Mouse (Mus musculus) frontal cortex, postnatal 14 days (tissue): ENCODE measurements around the gene Tmbim6.
"Not testable (repeated sequence)": the region's sequence is repeated elsewhere in the genome, so short reads cannot be mapped to it uniquely, and the experiment has no call there.

Experiments used
- DNase-seq, 2 experiments: peaks; one replicate each; pipeline ENCODE4 v3.0.0; 2022; ENCODE audit warnings: low spot score in 2 of 2

The Tmbim6 gene

DNA sequence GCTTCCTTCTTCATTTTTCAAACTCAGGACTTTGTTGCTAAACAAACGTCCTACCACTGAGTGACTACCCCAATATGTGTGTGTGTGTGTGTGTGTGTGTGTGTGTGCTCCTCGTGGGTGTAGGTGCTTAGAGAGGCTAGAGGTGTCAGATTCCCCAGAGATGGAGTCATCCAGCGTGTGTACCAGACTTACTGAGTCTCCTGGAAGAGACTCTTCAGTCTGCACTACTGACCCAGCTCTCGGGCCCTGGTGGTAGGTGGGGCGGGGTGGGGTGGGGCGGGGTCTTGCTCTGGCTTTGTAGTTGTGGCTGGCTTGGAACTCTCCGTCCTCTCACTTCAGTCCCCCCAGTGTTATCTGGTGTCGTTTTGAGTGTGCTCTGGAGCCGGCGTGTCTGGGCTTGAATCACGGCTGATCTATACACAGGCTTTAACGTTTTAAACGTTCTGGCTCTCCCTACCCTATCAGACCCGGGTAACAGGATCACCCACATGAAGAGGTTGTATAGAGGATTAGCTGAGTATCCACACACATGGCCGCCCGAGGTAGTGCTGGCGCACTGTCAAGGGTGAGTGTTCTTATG lies 25.1 kb downstream of the Tmbim6 start:
- no peak for DNase-seq

DNA sequence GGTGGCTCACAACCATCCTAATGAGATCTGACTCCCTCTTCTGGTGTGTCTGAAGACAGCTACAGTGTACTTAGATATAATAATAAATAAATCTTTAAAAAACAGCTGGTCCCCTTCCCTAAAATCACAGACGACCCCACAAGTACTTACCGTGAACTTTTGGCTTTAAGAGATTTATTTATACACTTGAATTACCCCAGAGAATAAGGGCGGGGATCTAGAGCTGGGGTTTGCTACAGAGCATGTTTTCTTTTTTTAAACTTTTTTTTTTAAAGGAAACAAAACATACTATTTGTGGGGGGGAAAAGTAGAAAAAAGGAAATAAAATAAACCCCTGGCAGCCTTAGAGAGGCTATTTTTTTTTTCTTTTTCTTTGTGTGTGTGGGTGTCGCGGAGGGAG lies 27.4 kb downstream of the Tmbim6 start:
- DNase-seq = no peak

- peak in 1 of 2 experiments; percentile 61 for DNase-seq
Observed at GRCm38 (mm10) chr15:99420521-99421014, 27.9 kb downstream of the Tmbim6 start.

- no peak for DNase-seq
Observed at GRCm38 (mm10) chr15:99421152-99421551, 28.5 kb downstream of the Tmbim6 start.

DNA sequence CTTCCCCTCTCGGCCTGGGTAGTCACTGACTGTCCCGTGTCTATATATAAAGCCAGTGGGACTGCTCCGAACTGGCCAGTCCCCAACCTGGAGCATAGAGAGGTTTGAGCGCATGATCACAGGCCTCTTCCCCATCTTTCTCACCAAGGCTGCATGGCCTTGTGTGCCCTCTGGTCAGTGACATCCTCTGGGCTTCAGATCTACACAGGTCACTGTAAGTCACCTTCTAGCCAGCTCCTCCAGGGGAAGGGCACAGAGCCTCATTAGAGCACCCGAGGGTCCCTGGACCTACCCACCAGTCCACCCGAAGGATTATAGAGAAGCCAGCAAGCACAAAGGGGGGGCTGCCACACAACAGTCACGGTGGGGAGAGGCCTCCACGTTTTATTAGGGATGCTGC lies 29.0 kb downstream of the Tmbim6 start:
- DNase-seq = no peak

- DNase-seq = no peak
Observed at GRCm38 (mm10) chr15:99422551-99422950, 29.9 kb downstream of the Tmbim6 start.

DNA sequence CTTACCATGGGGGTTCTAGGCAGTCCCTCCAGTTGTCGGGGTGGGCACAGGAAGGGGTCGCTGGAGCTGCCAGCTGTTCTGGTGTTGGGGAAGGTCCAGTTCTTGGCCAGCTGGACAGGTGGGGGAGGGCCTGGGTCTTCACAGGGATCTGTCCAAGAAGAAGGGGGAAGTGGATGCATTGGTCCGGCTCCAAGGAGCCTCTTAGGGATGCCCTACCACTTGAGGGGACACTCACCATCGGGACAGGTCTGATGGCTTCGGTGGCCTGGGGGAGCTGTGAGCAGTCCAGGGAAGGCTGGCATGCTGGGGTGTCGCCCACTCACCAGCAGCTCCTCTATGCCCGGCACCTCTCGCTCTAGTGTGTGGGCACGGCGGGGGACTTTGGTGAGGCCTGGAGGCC lies 30.4 kb downstream of the Tmbim6 start:
- no peak for DNase-seq

- no peak for DNase-seq
Observed at GRCm38 (mm10) chr15:99423884-99424283, 31.2 kb downstream of the Tmbim6 start.

DNA sequence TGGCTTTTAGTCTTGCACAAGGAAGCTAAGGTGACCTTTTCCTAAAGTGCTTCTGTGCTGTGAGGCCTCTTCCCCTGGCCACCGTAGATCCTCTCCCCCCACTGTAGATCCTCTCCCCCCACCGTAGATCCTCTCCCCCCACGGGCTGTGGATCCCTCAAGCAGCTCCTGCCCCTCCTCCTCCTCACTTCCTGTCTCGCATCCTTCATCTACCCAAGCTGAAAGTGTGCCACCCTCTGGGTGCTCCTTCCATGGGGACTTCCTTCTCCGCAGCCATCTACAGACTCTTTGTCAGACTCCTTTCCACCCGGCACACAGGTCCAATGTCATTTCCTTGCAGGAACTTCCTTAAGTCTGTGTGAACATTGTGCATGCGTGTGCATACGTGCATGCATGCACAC lies 37.7 kb downstream of the Tmbim6 start:
- no peak for DNase-seq

GRCm38 (mm10) chr15:99431063-99431462 lies 38.4 kb downstream of the Tmbim6 start:
- no peak for DNase-seq

- DNase-seq = no peak
Observed at GRCm38 (mm10) chr15:99431504-99431903, 38.8 kb downstream of the Tmbim6 start.

DNA sequence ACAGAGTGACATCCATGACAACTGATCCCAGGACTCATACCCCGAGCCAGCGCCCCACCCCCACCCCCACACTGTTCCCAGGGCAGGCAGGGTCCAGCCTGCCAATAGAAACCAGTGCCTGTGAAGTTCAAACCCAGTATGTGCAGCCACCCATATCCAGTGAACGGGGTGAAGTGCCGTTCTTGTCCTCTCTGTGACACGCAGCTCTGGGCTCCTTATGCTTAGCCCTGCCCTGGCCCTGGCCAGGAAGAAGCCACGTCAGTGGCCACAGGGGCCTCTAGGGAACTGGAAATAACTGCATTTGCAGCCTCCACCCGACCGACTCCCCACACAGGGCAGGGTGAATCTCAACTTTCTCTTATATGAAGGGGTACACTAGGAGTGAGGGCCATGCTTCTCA lies 39.3 kb downstream of the Tmbim6 start:
- DNase-seq = no peak

GRCm38 (mm10) chr15:99433081-99433718 lies 40.5 kb downstream of the Tmbim6 start:
- DNase-seq = no peak

- no peak for DNase-seq
Observed at GRCm38 (mm10) chr15:99433913-99434312, 41.2 kb downstream of the Tmbim6 start.

- DNase-seq = no peak
Observed at GRCm38 (mm10) chr15:99438966-99439698, 46.5 kb downstream of the Tmbim6 start.

- no peak for DNase-seq
Observed at GRCm38 (mm10) chr15:99440112-99440815, 47.6 kb downstream of the Tmbim6 start.

DNA sequence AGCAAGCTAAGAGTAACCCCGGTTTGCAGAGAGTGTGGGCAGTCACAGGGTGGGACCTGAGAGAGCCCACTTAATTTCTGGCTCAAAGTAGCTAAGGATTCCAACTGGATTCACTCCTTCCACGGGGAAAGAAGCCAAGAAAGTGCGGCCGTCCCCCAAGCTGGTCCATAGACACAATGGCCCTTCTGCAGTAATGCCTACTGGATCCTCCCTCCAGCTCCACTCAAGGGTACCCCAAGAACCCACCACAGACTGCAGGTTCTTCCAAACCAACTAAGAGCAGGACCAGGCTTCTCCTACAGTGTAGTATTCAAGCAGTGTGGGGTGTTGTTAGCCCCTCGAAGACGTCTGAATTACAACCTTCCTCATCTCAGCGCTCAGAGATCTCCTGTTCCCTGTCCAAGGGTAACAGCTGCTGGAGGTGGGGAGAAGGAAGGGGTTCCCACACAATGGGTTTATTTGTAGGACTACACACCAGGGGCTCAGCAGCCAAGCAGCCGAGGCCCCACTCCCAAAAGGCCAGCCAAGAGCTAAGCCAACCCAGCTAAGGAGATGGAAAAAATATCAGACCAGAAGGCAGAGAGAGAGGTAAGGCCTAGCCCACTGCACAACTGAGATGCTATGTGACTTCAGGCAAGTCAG lies 48.3 kb downstream of the Tmbim6 start:
- DNase-seq = no peak

DNA sequence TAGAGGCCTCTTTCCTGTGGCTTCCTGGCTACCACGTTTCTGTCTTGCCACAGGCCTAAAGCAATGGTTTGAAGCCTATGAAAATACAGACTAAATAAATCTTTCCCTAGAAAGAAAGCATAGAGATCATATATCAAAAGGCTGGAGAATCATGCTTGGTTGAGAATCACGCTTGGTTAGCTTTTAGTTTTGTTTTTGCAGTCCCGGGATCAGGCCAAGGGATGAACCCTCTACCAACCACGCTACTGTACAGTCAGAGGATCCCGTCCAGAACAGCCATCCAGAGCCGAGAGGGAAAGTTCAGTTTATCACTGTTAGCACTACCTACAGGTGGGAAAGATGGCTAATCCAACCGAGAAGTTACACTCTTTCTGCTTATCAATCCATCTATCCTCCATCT lies 49.7 kb downstream of the Tmbim6 start:
- DNase-seq = no peak

GRCm38 (mm10) chr15:99445567-99445966 lies 52.9 kb downstream of the Tmbim6 start:
- DNase-seq = no peak

DNA sequence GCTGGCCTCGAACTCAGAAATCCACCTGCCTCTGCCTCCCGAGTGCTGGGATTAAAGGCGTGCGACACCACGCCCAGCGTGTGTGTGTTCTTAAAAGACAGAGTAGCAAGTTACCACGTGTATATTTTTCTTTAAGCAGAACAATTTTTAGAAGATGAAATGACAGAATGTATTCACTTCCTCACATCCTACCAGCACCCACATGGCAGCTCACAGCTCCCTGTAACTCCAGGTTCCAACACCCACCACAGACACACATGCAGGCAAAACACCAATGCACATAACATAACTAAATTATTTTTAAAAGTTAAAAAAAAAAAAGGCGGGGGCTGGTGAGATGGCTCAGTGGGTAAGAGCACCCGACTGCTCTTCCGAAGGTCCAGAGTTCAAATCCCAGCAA lies 53.5 kb downstream of the Tmbim6 start:
- DNase-seq = not testable (repeated sequence)

- peak; percentile 36 to 47 for DNase-seq
Observed at GRCm38 (mm10) chr15:99449131-99449750, 56.6 kb downstream of the Tmbim6 start.
